Mouse (Mus musculus) ES-E14 (cell line): ENCODE measurements at regions not wholly inside any gene's neighbourhood (a gene's known extent, or its start where the extent isn't known, plus 50 kb on each side); places are given as distances from the start of the nearest gene placed in this dataset.

ENCODE experiments used
- CHD2 ChIP-seq: IDR thresholded peaks from 2 replicates; pipeline ENCODE4 v1.6.1; 2014; ENCODE audit warnings: mild to moderate bottlenecking, low read depth, low read length, inconsistent platforms
- HCFC1 ChIP-seq: IDR thresholded peaks from 2 replicates; pipeline ENCODE4 v1.6.1; 2012; ENCODE audit warnings: low read length, inconsistent platforms, borderline replicate concordance; ENCODE audit not compliant: insufficient read depth
- MAFK ChIP-seq: IDR thresholded peaks from 2 replicates; pipeline ENCODE4 v1.6.1; 2014; ENCODE audit warnings: mild to moderate bottlenecking, low read depth, low read length, inconsistent platforms; ENCODE audit not compliant: insufficient read depth
- ZC3H11A ChIP-seq: IDR thresholded peaks from 2 replicates; pipeline ENCODE4 v1.6.1; 2012; ENCODE audit warnings: low read depth, mild to moderate bottlenecking, inconsistent platforms, low read length, borderline replicate concordance
- ZNF384 ChIP-seq: IDR thresholded peaks from 2 replicates; pipeline ENCODE4 v1.6.1; 2012; ENCODE audit warnings: low read depth, low read length, inconsistent platforms

DNA sequence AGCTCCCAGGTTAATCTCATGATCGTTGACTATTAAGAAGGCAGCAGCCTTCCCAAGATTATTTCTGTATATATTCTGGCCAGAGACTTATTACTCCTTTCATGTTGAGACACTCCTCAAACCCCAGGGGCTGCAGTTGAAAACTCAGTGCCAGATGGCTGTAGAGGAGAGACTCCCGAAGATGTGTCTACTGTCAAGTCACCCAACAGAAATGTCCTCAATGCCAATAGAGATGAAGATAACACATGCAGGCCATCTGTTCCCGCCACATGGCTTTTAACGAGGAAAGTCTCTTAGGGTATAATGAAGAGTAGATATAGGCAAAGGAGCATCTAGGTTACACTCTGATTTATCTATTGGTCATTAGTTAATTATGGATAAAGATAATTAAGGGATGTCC, 103.3 kb upstream of the Tle4 start:
- TF ChIP-seq CHD2: no peak
- no peak for TF ChIP-seq ZC3H11A
- TF ChIP-seq ZNF384: no peak
- no peak for TF ChIP-seq HCFC1
- no peak for TF ChIP-seq MAFK
